Comparison of ENCODE assay signal across 34 mouse cellular contexts in the genomic region with DNA sequence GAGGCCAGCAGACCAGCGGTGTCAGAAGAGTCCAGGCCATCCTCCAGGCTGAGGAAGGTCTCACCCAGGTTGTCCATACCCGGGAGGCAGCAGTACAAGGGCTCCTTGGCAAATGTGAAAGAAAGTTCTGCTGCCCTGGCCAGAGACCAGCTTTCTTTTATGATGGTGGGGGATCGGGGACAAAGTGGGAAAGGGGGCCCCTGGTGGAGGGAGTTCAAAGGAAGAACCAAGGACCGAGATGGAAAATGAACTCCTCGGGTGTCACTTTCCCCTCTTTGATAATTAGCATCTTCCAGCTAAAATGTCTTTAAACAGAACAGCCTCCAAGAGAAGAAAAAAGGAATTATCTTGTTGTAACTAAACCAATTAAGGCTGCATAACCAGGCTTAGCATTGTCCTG. TPM values are rescaled to one million over a fixed set of nuclear protein-coding genes. Genes with fewer than 3 reads are reported as not detected.
A peak's percentile ranks its signal among the peaks of the same experiment; 100 is the strongest.
DNase-seq lines count a peak whose midpoint lies in the region; ATAC-seq and TF ChIP-seq lines count a peak whose summit lies in the region.
"Had no signal": no experiment of that assay in that cellular context is flagged by ENCODE, and none has a peak within 500 bp of the region (broad histone marks: within the 10 kb centered on the region; RNA-seq: fewer than 3 reads in every experiment).

Gene Msgn1, minus strand, starts transcription at position 101 of the 400 bp plus-strand sequence.

- H3K4me1 ChIP-seq in forebrain, embryonic 12.5 days, result peaks cover 9% of the 10 kb centered on the region
- peaks cover 5% of the 10 kb centered on the region; the same call in 1 of the 2 replicates for H3K4me1 ChIP-seq in forebrain, embryonic 16.5 days (replicated peaks; ENCODE audit: control insufficient read depth, insufficient read depth, low read length)
- H3K4me1 ChIP-seq in heart, embryonic 14.5 days (ENCODE audit: control insufficient read depth in 2 of 2, insufficient read depth in 2 of 2, low read length in 2 of 2), result peaks cover 15 to 20% of the 10 kb centered on the region in 2 experiments
- H3K4me1 ChIP-seq in midbrain, embryonic 16.5 days (ENCODE audit: control insufficient read depth, insufficient read depth, low read length), result no peaks in the 10 kb centered on the region
- H3K4me1 ChIP-seq in midbrain, embryonic 10.5 days, result peaks cover 5% of the 10 kb centered on the region; the same call in 1 of the 2 replicates
- H3K4me1 ChIP-seq in ES-E14 (ENCODE audit: control insufficient read depth in 2 of 2, insufficient read depth in 2 of 2, low read length in 2 of 2, poor library complexity in 1 of 2), result peaks cover 0 to 3% of the 10 kb centered on the region in 2 experiments; a peak in 1 of 4 replicates
- H3K4me1 ChIP-seq: embryonic facial prominence, embryonic 12.5 days; neural tube, embryonic 12.5 days; stomach, embryonic 15.5 days had no signal

- no peak for DNase-seq in heart, postnatal 36 days
- no peak for DNase-seq in midbrain, embryonic 10.5 days (ENCODE audit: low spot score)
- DNase-seq in ES-E14 (ENCODE audit: low read depth, low spot score), result no peak
- no peak for DNase-seq in lung, postnatal 4 days
- DNase-seq: adrenal gland, postnatal 25 days; cerebellum, adult 11-12 months; cerebellum, adult 9-11 months; embryo, embryonic 11 days; kidney, adult 18-20 months; kidney, postnatal 14 days; layer of hippocampus, adult 9-11 months; thymus, adult 18-20 months; thymus, postnatal 25 days had no signal

- no peak within 1 kb of the TSS for H3K9ac ChIP-seq in forebrain, embryonic 12.5 days
- H3K9ac ChIP-seq in forebrain, embryonic 16.5 days (replicated peaks; ENCODE audit: low read depth, low read length), result no peak within 1 kb of the TSS
- no peak within 1 kb of the TSS for H3K9ac ChIP-seq in heart, embryonic 14.5 days (ENCODE audit: low read length)
- H3K9ac ChIP-seq in midbrain, embryonic 16.5 days (ENCODE audit: low read depth, low read length), result no peak within 1 kb of the TSS
- no peak within 1 kb of the TSS for H3K9ac ChIP-seq in ES-E14 (ENCODE audit: insufficient read depth, low read depth, low read length, poor library complexity, severe bottlenecking)
- H3K9ac ChIP-seq: embryonic facial prominence, embryonic 12.5 days; lung, embryonic 15.5 days; midbrain, embryonic 13.5 days; neural tube, embryonic 12.5 days; stomach, embryonic 15.5 days had no signal

- WGBS in forebrain, embryonic 12.5 days, result 45% methylated on average over 5 of the region's 5 CpGs
- 25% methylated on average over 5 of the region's 5 CpGs for WGBS in forebrain, embryonic 16.5 days
- 39% methylated on average over 5 of the region's 5 CpGs for WGBS in heart, embryonic 14.5 days
- WGBS in midbrain, embryonic 16.5 days, result 50% methylated on average over 5 of the region's 5 CpGs
- WGBS in midbrain, embryonic 10.5 days, result 57% methylated on average over 5 of the region's 5 CpGs

- H3K36me3 ChIP-seq in forebrain, embryonic 12.5 days (replicated peaks), result no peaks in the 10 kb centered on the region
- H3K36me3 ChIP-seq in forebrain, embryonic 16.5 days (ENCODE audit: control insufficient read depth, insufficient read depth), result no peaks in the 10 kb centered on the region
- H3K36me3 ChIP-seq in heart, embryonic 14.5 days (ENCODE audit: control insufficient read depth, insufficient read depth, low read length), result no peaks in the 10 kb centered on the region
- H3K36me3 ChIP-seq in midbrain, embryonic 16.5 days (ENCODE audit: control insufficient read depth, insufficient read depth, low read length), result no peaks in the 10 kb centered on the region
- no peaks in the 10 kb centered on the region for H3K36me3 ChIP-seq in midbrain, embryonic 10.5 days
- no peaks in the 10 kb centered on the region for H3K36me3 ChIP-seq in ES-E14 (ENCODE audit: control insufficient read depth, insufficient read depth, low read length, poor library complexity, severe bottlenecking)
- H3K36me3 ChIP-seq: embryonic facial prominence, embryonic 12.5 days; hindbrain, embryonic 10.5 days; lung, embryonic 15.5 days; midbrain, embryonic 13.5 days; neural tube, embryonic 12.5 days; stomach, embryonic 15.5 days had no signal

- intact Hi-C loops in heart, postnatal 36 days (cut with DNase I), result no loop called here

- H3K27ac ChIP-seq in forebrain, embryonic 12.5 days, result no peak within 1 kb of the TSS
- H3K27ac ChIP-seq in forebrain, embryonic 16.5 days (ENCODE audit: low read length), result no peak within 1 kb of the TSS
- no peak within 1 kb of the TSS for H3K27ac ChIP-seq in heart, embryonic 14.5 days (replicated peaks in 1 of 2; ENCODE audit: control insufficient read depth in 1 of 2, insufficient read depth in 1 of 2, low read depth in 2 of 2, low read length in 2 of 2)
- H3K27ac ChIP-seq in midbrain, embryonic 16.5 days (ENCODE audit: low read length), result no peak within 1 kb of the TSS
- H3K27ac ChIP-seq in midbrain, embryonic 10.5 days (replicated peaks), result no peak within 1 kb of the TSS; the same call in 1 of the 2 replicates
- no peak within 1 kb of the TSS for H3K27ac ChIP-seq in ES-E14 (ENCODE audit: insufficient read depth, low read depth, low read length, poor library complexity, severe bottlenecking)
- H3K27ac ChIP-seq: embryonic facial prominence, embryonic 12.5 days; hindbrain, embryonic 10.5 days; lung, embryonic 15.5 days; midbrain, embryonic 13.5 days; neural tube, embryonic 12.5 days; stomach, embryonic 15.5 days had no signal

- H3K4me3 ChIP-seq in forebrain, embryonic 12.5 days (replicated peaks), result no peak within 1 kb of the TSS
- no peak within 1 kb of the TSS for H3K4me3 ChIP-seq in forebrain, embryonic 16.5 days (replicated peaks; ENCODE audit: low read length)
- no peak within 1 kb of the TSS for H3K4me3 ChIP-seq in heart, embryonic 14.5 days (ENCODE audit: control insufficient read depth in 1 of 2, insufficient read depth in 1 of 2, low read depth in 1 of 2, low read length in 2 of 2)
- H3K4me3 ChIP-seq in midbrain, embryonic 16.5 days (ENCODE audit: low read depth, low read length), result no peak within 1 kb of the TSS
- H3K4me3 ChIP-seq in midbrain, embryonic 10.5 days, result no peak within 1 kb of the TSS
- peak within 1 kb of the TSS; percentile 1 to 43; a peak in 2 of 4 replicates for H3K4me3 ChIP-seq in ES-E14 (ENCODE audit: insufficient read depth in 1 of 2, low read depth in 1 of 2, low read length in 2 of 2, poor library complexity in 1 of 2, severe bottlenecking in 1 of 2)
- H3K4me3 ChIP-seq: embryonic facial prominence, embryonic 12.5 days; hindbrain, embryonic 10.5 days; lung, embryonic 15.5 days; midbrain, embryonic 13.5 days; myocyte; neural tube, embryonic 12.5 days; stomach, embryonic 15.5 days had no signal

- in situ Hi-C loops in ES-E14 (cut with MboI; ENCODE audit: low sequenced_read_pairs in 2 of 2, unreplicated experiment in 2 of 2), result no loop called here

- peak; percentile 27; the same call in 1 of the 2 replicates for ATAC-seq in forebrain, embryonic 12.5 days (ENCODE audit: low FRiP score)
- no peak for ATAC-seq in forebrain, embryonic 16.5 days
- no peak for ATAC-seq in heart, embryonic 14.5 days (ENCODE audit: insufficient number of reproducible peaks, insufficient read depth, low FRiP score, low read depth)
- ATAC-seq in midbrain, embryonic 16.5 days, result peak; percentile 25; the same call in 1 of the 2 replicates
- ATAC-seq: hindbrain, embryonic 16.5 days; midbrain, embryonic 13.5 days had no signal

- H3K27me3 ChIP-seq in forebrain, embryonic 12.5 days, result no peaks in the 10 kb centered on the region
- H3K27me3 ChIP-seq in forebrain, embryonic 16.5 days (replicated peaks; ENCODE audit: control insufficient read depth, insufficient read depth, low read length), result no peaks in the 10 kb centered on the region
- no peaks in the 10 kb centered on the region for H3K27me3 ChIP-seq in heart, embryonic 14.5 days (ENCODE audit: control insufficient read depth, insufficient read depth, low read length)
- no peaks in the 10 kb centered on the region for H3K27me3 ChIP-seq in midbrain, embryonic 16.5 days (ENCODE audit: control insufficient read depth, insufficient read depth, low read depth, low read length)
- no peaks in the 10 kb centered on the region for H3K27me3 ChIP-seq in midbrain, embryonic 10.5 days (ENCODE audit: low read depth, poor library complexity, severe bottlenecking)
- H3K27me3 ChIP-seq: embryonic facial prominence, embryonic 12.5 days; lung, embryonic 15.5 days; midbrain, embryonic 13.5 days; neural tube, embryonic 12.5 days; stomach, embryonic 15.5 days had no signal

- H3K9me3 ChIP-seq in forebrain, embryonic 12.5 days, result no peaks in the 10 kb centered on the region
- no peaks in the 10 kb centered on the region for H3K9me3 ChIP-seq in forebrain, embryonic 16.5 days (ENCODE audit: control insufficient read depth, low read length)
- H3K9me3 ChIP-seq in heart, embryonic 14.5 days (ENCODE audit: control insufficient read depth, low read length), result no peaks in the 10 kb centered on the region
- H3K9me3 ChIP-seq in midbrain, embryonic 16.5 days (replicated peaks; ENCODE audit: control insufficient read depth, low read length, poor library complexity, severe bottlenecking), result no peaks in the 10 kb centered on the region
- H3K9me3 ChIP-seq in midbrain, embryonic 10.5 days (replicated peaks), result no peaks in the 10 kb centered on the region
- H3K9me3 ChIP-seq in ES-E14 (ENCODE audit: control insufficient read depth, insufficient read depth, low read depth, low read length), result no peaks in the 10 kb centered on the region
- H3K9me3 ChIP-seq: embryonic facial prominence, embryonic 12.5 days; hindbrain, embryonic 10.5 days; lung, embryonic 15.5 days; midbrain, embryonic 13.5 days; neural tube, embryonic 12.5 days; stomach, embryonic 15.5 days had no signal

- H3K4me2 ChIP-seq in forebrain, embryonic 12.5 days, result no peak within 1 kb of the TSS
- no peak within 1 kb of the TSS for H3K4me2 ChIP-seq in forebrain, embryonic 16.5 days (ENCODE audit: low read length)
- H3K4me2 ChIP-seq in heart, embryonic 14.5 days (ENCODE audit: low read length), result 0 out of 2 replicates have a peak within 1 kb of the TSS, but pooled peaks have one; percentile 16
- H3K4me2 ChIP-seq in midbrain, embryonic 16.5 days (ENCODE audit: low read length), result no peak within 1 kb of the TSS
- H3K4me2 ChIP-seq: embryonic facial prominence, embryonic 12.5 days; heart, embryonic 11.5 days; liver, embryonic 11.5 days; lung, embryonic 15.5 days; midbrain, embryonic 13.5 days; neural tube, embryonic 12.5 days; stomach, embryonic 15.5 days had no signal

TF ChIP-seq in ES-E14, 5 proteins besides CTCF, POLR2A, EP300 and RAD21 (continues in another document):
- TF ChIP-seq MAFK (IDR thresholded peaks at IDR 0.05; ENCODE audit: insufficient read depth, low read depth, low read length) (no peak), HCFC1 (IDR thresholded peaks at IDR 0.05; ENCODE audit: borderline replicate concordance, insufficient read depth, low read length) (no peak)

RNA-seq across cellular contexts. Expression of gene Msgn1, which starts in this region (rescaled TPM):
- not detected in 2 replicates for polyA plus RNA-seq in forebrain, embryonic 12.5 days (2016; fragmentation: Nextera tagmentation; extraction: Ambion mirVana)
- polyA plus RNA-seq in forebrain, embryonic 16.5 days (2015; fragmentation: Nextera tagmentation; extraction: Ambion mirVana), result not detected in 2 replicates
- polyA plus RNA-seq in heart, embryonic 14.5 days (2014; fragmentation: Nextera tagmentation; extraction: Ambion mirVana), result 0.35 and 0.47 TPM in 2 replicates
- total RNA-seq in heart, postnatal 36 days (2021), result not detected
- not detected in 2 replicates for polyA plus RNA-seq in midbrain, embryonic 16.5 days (2015; fragmentation: Nextera tagmentation; extraction: Ambion mirVana)
- polyA plus RNA-seq in midbrain, embryonic 10.5 days (2016; fragmentation: Nextera tagmentation; extraction: Ambion mirVana), result not detected in 2 replicates
- not detected in 2 replicates for total RNA-seq in ES-E14 (2012; rRNA removed)
- total RNA-seq: adrenal gland, postnatal 25 days; gastrocnemius, adult 8-10 months; left cerebral cortex, postnatal 10 days had no signal
- polyA plus RNA-seq: embryonic facial prominence, embryonic 12.5 days; gonadal fat pad, adult 2 months; heart, embryonic 11.5 days; heart, postnatal 0 days; hindbrain, embryonic 10.5 days; hindbrain, embryonic 16.5 days; intestine, embryonic 14.5 days; limb, embryonic 11.5 days; liver, embryonic 11.5 days; liver, embryonic 16.5 days; lung, embryonic 15.5 days; midbrain, embryonic 13.5 days; myocyte; neural tube, embryonic 12.5 days; stomach, embryonic 15.5 days had no signal

Comparison
In these comparisons a context has a peak if more than half of its experiments do, and no peak if none do; other contexts are left out.
1. Peak in ATAC-seq in forebrain, embryonic 12.5 days; RNA of the gene not detected or under 1 TPM.
2. Peak in ATAC-seq in midbrain, embryonic 16.5 days; RNA of the gene not detected or under 1 TPM.
3. H3K4me3 ChIP-seq: peak in ES-E14 (2 of 2); none in forebrain, embryonic 12.5 days (single experiment), forebrain, embryonic 16.5 days (single experiment), heart, embryonic 14.5 days (0 of 2), midbrain, embryonic 16.5 days (single experiment) and midbrain, embryonic 10.5 days (single experiment).